Mouse (Mus musculus): Measurements from ENCODE around the gene Ikzf3.
A peak's percentile ranks its signal among the peaks of the same experiment; 100 is the strongest.

The Ikzf3 gene

DNA sequence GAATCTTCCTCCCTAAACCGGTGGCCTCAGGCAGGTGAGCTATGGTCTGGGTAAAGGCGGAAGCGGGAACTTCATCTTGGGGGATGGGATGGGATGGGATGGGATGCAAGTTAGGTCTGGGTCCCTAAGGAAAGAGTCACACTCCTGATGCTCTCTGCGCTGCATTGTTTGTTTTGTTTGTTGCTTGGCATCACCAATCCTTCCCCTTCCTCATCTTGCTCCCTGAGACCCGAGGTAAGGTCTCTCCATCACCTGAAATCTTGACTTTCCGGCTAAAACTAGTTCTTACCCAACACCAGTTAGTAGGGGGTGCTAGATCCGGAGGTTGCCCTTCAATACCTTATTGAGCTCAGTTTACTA lies 98.4 kb downstream of the Ikzf3 start:
- DNase-seq (ENCODE audit: low read depth, low spot score) = no peak

DNA sequence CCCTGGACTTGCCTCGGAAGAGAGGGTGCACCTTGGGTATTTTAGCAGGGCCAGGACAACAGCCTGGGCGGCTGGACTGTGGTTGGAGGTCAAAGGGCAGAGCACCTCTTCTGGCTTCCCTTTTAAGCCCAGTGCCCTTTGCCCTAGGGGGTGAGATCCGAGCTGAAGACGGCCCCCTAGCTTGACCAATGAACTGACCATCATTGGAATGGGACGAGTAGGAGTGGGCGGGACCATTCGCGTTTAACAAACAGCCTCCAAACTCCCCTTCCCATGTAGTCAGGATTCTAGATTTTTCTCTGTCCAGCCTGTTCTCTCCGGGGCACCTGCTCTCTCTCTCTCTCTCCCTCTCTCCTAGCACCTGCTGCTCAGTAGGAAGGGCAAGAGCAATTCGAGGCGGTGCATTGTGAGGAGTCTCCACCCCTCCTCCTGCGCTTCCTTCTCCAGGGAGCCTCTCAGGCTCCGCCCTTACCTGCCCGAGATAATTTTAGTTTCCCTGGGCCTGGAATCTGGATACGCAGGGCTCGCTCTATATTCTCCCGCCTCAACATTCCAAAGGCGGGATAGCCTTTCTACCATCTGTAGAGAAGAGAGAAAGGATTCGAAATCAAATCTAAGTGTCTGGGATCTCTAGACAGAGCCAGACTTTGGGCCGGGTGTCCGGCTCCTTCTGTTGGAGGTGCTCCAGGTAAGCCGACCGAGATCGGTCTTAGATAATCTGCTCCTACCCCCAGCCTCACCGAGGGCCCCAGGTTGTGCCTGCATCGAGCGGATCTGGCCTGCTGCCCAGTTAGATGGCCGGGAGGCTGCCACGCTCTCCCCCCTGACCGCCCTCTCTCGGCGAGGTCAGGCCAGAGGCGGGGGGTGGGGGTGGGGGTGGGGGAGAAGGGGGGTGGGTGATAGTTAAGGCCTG lies 99.0 kb downstream of the Ikzf3 start:
- DNase-seq (ENCODE audit: low read depth, low spot score) = no peak

DNA sequence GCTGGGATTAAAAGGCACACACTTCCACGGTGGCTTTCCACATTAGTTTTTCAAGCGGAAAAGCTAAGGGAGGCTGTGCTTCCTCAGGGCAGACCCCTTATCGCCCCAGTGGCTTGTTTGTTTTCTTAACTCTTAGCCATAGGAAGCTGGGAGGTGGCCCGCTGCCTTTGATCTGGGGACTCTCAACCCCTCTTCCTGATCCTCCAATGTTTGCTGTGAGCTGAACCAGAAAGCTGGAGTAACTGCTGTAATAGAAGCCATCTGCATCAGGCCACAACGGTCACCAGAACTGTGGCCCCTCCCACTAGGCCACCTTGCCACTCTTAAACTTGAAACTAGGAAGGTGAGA lies 99.6 kb downstream of the Ikzf3 start, which contains the start of gene Grb7:
Gene Grb7, plus strand, starts transcription at position 182 of the 349 bp plus-strand sequence.
- DNase-seq (ENCODE audit: low read depth, low spot score) = no peak

DNA sequence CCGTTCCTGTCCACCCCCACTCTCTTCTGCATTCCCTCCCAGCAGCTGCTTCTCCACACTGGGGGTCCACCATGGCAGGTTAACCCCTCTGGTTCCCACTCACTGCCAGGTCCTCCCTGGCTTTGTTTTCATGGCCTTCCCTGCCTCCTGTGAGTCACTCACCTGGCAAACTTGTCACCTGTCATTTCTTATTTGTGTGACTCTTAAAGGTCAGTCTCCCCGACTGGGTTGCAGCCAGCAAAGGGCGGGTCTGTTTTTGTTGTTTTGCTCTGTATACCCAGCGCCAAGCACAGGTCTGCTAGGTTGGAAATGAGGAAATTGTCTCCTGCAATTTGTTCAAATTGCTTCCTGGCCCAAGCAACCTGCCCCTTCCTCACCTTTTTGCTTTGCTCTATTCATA lies 100.2 kb downstream of the Ikzf3 start:
- DNase-seq (ENCODE audit: low read depth, low spot score) = no peak

DNA sequence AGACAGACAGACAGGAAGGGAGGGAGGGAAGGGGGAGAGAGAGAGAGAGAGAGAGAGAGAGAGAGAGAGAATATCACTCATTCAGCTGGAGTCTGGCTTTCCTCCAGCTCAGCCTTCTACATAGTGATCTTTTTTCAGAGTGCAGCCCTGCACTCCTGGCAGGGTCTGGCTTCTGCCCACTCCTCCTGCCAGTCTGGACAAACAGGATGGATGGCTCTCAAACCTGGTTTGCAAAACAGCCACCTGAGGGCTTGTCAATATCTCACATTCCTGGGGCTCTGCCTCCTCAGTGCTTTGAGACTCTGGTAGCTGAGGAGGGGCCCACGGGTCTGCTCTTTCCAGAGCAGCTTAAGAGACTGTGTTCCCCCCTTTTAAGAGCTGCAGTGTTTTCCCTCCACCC lies 100.6 kb downstream of the Ikzf3 start:
- no peak for DNase-seq (ENCODE audit: low read depth, low spot score)

DNA sequence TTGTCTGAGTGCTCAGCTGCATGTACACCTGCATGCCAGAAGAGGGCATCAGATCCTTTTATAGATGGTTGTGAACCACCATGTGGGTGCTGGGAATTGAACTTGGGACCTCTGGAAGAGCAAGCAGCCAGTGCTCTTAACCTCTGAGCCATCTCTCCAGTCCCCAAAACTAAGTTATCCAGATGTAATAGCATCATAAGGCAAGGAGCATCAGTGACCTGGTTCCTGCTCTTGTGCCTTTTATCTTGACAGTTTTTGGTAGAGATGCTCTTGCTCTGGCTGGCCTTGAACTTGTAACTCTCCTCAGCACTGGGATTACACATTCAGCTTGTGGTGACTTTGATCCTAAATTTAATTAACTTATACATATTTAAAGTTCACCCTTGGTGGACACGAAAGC lies 102.1 kb downstream of the Ikzf3 start:
- no peak for DNase-seq (ENCODE audit: low read depth, low spot score)

DNA sequence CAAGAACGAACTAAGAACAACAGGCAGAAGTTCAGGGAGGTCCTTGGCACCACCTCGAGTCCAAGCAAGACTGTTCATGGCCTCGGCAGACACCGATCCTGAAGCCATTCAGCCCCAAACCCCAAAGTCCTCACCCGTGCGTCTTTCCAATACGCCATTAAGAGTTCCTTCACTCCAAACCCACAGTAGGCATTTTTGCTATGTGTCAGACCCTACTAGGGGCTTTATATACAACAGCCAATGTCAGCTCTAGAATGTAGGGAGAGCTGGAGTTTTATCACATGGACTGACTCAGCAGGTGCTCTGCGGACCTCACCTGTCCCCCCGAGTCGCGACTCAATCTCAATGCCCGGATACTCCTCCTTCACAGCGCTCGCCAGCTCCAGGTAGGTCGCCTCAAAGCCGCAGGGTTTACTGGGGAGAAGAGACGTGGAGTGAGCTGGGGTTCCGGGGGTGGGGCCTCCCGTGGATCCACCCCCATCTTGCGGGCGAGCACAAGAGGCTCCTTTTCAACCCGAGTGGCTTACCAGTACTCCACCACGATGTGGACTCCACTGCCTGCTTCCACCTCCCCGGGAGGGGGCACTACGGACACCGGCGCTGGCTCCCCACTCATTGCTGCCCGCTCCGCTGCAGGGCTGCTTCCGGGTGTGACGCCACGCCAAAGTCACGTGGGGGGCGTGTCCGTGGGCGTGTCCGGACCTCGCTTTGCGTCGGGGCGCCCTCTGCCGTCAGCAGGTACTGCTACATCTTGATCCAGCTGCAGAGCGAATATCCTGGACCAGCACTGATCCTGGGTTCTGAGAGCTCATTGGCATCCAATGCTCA lies 107.3 kb downstream of the Ikzf3 start, which contains the start of gene Mien1:
Gene Mien1, minus strand, starts transcription at position 661 of the 828 bp plus-strand sequence.
- peak; percentile 92 for DNase-seq (ENCODE audit: low read depth, low spot score)

DNA sequence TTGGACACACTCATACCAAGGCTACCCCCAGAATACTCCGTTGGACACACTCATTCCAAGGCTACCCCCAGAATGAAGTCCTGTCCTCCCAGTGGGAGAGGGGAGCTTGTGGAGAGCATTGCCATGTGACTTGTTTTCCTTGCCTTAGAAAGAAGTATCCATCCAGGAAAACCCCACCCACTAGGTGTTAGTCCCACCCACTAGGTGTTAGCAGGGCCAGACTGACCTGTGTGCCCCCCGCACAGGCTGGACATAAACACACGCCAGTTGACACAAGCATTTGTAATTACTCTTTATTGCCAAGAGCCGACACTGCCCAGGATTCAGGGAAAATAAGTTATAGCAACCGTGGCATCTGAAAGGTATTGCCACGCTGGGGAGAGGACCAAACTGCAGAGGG lies 108.4 kb downstream of the Ikzf3 start:
- no peak for DNase-seq (ENCODE audit: low read depth, low spot score)

DNA sequence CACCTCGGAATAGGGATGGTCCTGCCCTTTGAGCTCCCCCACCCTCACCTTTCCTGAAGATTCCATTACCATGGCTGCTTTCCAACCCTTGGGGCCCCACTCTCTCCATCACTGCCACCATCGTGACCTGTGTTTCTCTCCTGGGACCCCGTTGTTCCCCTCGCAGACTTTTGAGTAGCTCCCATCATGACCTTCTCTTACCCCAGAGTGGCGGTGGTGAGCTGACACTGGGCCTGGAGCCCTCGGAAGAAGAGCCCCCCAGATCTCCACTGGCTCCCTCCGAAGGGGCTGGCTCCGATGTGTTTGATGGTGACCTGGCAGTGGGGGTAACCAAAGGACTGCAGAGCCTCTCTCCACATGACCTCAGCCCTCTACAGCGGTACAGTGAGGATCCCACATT lies 110.1 kb downstream of the Ikzf3 start:
- no peak for DNase-seq (ENCODE audit: low read depth, low spot score)

DNA sequence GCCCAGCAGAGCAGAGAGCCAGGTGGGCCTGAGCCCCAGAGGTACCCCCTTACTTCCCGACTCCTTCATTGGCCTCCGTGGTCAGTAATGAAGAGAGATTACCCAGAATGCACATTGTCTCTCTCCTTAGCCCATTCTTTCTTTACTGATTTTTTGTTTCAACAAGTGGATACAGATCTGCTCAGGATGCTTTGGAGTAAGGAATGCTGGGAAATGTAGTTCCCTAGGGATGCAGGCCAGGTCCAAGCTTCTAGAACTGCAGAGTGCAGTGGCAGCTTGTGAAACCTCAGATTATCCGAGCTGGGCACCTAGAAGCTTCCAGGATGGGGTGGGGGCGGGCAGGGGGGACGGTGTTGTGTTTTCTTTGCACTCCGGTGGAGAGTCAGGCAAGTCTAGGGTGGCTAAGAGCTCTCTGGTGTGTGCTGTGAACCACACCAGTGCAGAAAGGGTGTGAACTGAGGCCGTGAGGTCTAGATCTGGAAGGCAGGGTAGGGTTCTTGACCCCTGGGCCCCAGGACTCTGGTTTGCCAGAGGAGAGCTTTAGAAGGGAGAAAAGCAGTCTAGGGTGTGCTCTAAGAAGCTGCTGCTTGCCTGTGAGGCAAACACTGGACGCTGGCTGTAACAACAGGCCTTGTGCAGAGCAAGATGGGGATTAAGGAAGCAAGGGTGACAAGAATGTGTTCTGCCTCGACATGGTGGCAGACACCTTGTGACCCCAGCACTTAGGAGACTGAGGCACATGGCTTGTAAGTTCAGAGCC lies 113.9 kb downstream of the Ikzf3 start:
- DNase-seq (ENCODE audit: low read depth, low spot score) = no peak

DNA sequence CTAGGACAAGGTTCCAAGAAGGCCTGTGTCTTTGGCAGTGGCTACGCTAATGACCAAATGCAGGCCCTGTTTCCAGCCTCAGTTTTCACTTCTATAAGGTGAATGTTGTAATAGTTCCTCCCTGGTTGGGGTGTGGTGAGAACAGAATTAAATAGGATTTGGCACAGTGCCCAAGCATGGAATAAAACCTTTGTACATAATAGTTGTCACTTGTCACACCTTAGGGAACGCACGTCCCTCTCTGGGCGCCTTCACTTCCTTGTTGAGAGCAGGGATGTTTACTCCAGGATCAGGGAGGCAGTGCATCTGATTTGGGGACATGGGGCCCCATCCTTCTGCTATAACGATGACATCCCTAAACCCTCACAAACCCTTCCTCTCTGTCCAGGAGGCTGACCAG lies 117.4 kb downstream of the Ikzf3 start:
- DNase-seq (ENCODE audit: low read depth, low spot score) = no peak

DNA sequence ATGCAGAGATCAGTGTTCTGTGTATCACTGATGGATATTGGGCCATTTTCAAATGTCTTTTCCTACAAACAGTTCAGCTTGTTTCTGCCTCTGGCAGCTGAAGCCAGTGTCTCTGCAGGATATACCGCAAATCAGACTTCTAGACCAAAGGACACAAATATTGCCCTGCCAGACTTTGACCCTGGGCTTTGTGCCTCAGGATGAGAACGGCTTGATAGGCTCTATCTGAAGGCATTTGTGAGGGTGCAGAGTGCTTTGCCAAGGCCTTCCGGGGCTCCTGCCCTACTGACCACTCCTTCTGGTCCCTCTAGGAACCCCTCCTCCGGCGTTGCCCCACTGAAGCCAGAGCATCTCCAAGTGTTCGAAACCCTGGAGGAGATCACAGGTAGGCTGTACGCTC lies 119.2 kb downstream of the Ikzf3 start:
- no peak for DNase-seq (ENCODE audit: low read depth, low spot score)

DNA sequence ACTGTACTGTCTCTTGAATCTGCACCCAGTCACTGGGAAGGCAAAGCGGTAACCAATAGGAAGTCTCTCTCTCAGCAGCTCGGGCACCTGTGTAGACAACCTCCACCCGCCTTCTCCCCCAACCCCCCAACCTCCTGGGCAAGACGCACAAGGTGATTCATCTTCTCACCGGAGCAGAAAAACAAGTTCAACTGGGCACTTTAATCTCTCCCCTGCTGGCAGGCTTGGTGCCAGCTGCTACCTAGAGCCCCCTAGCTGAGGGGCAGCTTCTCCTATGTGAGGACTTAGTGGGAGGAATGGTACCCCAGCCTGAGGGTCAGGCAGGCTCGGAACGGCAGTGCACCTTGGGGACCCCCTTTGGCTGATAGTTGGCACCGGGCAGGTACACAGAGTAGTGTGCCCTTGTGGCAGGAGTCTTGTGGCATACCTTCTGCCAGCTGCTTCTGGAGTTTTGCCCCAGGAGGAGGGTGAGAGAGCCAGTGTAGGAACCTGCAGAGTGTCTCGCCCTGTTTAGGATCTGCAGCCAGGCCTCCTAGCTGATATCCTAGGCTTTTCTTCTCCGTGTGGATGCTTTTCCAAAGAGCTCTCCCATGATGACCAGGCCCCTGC lies 126.8 kb downstream of the Ikzf3 start:
- DNase-seq (ENCODE audit: low read depth, low spot score) = no peak

DNA sequence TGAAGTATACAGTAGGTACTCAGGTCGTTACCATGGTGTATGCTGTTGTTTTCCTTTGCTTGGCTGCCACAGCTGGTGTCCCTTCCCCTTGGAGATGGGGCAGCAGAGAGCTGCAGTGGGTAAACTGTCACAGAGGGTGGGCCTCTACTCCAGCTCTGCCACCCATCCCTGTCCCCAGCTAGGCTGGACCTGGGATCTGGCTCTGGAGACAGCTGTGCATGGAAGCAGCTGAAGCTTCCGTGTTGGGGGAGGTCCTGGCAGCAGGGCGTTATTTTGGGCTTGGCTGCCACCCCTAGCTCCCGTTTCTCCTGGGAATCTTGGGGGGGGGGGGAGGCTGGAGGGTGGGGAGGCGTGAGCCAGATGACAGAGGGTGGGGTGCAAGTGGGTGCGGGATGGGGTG lies 127.6 kb downstream of the Ikzf3 start:
- no peak for DNase-seq (ENCODE audit: low read depth, low spot score)

DNA sequence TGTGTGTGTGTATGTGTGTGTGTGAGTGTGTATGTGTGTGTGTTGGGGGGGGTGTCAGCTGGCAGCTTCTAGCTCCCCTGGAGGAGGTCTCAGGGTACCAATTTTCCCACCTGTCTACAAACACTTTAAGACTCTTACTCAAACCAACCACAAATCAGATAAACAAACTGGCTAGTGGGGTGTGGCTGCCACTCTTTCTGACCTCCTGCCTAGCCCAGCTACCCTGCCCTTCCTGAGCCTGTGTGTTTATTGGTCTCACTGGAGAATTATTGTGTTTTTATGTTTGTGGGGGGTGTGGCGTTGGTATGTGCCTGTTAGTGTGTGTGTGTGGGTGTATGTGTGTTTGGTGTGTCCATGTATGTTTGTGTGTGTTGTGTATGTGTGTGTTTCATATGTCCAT lies 128.8 kb downstream of the Ikzf3 start:
- DNase-seq (ENCODE audit: low read depth, low spot score) = no peak

Data from forelimb bud, embryonic 11.5 days (tissue).